Mouse (Mus musculus) frontal cortex, postnatal 10 days (tissue): ENCODE results near the gene Rasal2.
"Not testable (repeated sequence)": the region's sequence is repeated elsewhere in the genome, so short reads cannot be mapped to it uniquely, and the experiment has no call there.

ENCODE experiments used
- DNase-seq, 2 experiments: peaks; one replicate each; pipeline ENCODE4 v3.0.0; 2022; ENCODE audit warnings: low spot score in 2 of 2, mixed read lengths in 1 of 2

The Rasal2 gene

DNA sequence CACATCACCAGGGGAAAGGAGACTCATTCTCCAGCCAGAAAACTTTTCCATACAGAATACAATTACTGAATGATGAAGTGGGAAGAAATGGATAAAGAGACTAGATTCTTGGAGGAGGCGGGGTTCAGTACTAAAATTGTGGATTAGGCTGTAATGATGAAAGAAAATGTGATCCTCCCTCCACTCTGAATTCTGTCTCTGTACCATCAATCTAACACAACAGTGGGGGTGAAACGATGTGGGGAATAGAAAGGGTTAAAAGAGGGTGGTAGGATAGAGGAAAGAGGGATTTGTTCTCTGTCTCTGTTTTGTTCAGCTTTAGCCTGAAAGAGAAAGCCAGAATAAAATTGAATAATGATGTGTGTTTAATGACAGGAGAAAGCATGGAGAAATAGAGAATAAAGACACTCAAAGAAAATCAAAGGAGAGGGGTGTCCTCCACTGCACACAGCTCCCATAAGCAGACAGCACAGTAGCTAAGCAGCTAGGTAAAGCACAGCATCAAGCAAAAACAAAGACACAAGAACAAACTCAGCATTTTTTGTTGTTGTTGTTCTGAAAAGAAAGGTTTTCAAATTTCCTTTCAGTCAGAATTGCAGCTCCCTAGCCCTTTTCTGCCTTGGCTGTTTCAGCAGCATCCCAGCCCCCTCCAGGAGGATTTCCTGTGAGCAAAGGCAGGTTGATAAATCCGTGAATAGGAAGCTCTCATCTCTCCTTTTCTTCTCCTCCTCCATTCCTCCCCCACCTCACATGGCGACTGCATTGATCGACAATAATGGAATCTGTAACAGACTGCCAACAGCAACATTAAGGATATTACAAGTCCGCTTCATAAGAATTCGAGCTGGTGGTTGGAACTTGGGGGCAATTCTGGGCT lies 168.6 kb downstream of the Rasal2 start:
- DNase-seq, result peak in 1 of 2 experiments; percentile 21

DNA sequence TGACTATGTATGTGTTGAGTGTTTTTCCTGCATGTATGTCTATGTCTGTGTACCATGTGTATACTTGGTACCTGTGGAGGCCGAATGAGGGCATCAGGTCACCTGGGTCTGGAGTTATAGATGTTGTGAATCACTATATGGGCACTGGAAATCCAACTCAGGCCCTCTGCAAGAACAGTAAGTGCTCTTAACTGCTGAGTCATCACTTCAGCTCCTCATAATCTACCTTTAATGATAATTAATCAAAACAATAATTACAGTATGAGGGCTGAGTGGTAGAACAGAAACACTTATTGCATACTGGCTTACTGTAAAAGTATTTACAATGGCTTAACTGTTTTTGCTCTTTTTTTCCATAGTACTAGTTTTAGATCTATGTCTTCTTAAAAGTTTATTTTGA lies 172.7 kb downstream of the Rasal2 start:
- no peak for DNase-seq

- not testable (repeated sequence) for DNase-seq
Measured at GRCm38 (mm10) chr1:157236650-157237344, 175.6 kb downstream of the Rasal2 start.

DNA sequence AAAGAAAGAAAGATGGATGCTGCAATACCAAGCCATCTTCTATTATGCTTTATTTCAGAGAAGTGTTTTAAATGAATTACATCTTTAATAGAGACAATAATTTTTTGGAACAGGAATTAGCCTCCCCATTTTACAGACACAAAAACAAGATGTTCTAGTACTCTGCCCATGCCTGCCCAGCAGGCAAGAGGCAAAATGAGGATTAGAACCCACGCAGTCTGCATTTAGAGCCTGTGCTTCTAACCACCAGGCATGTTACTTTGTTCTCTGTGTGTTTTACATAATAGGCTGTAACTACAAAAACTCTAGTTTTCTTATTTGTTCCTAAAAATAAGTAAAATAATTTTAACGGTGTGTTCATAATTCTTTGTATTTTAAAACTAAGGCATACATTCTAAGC lies 178.9 kb downstream of the Rasal2 start:
- no peak for DNase-seq

DNA sequence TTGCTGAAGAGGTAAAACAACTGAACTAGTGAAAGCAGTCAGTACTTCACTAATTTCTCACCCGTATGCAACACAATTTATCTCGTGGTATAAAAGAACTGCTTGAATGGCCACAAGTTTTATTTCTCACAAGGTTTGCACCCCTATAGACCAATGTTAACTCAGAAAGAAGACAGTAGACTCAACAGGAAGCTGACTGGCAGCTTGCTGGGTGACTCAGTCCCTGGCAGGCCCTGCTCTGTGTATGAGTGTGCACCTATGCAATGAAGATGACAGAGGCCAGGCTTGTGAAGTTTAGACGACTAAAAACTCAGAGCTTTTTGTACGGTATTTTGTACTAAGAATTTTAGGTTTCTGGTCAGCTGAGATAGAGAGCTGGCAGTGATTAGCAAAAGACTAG lies 180.0 kb downstream of the Rasal2 start:
- no peak for DNase-seq

DNA sequence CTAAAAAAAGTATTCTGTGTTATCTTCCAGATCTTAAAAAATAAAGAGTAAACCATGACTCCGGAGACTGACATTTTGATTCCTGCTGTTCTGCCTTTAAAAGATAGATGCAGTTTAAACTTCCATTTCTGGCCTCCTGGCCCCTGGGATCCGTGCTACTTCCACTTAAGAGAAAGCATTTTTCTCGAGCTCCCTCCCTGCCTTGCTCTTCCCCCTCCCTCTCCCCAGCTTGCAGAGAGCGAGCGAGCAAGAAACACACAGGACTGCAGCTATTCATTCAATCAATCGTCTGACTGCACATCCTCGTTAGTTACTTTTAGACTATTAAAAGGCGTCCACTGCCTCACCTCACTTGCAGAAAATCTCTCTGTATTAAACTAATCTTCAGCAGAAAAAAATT lies 181.4 kb downstream of the Rasal2 start:
- DNase-seq, result peak in 1 of 2 experiments; percentile 26

- DNase-seq, result no peak
Measured at GRCm38 (mm10) chr1:157230386-157230785, 182.0 kb downstream of the Rasal2 start.

- DNase-seq, result no peak
Measured at GRCm38 (mm10) chr1:157225013-157225412, 187.4 kb downstream of the Rasal2 start.

DNA sequence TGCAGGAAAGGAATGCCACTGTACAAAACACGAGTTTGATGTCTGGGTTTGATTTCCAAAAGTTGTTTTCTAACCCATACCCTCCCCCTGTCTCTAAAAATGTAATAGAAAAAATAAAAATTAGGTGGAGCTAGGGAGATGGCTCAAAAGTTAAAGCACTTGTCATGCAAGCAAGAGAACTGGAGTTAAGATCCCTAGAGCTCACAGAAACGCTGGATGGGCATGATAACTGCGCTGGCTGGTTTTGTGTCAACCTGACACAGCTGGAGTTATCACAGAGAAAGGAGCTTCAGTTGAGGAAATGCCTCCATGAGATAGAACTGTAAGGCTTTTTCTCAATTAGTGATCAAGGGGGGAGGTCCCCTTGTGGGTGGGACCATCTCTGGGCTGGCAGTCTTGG lies 191.5 kb downstream of the Rasal2 start:
- no peak for DNase-seq

DNA sequence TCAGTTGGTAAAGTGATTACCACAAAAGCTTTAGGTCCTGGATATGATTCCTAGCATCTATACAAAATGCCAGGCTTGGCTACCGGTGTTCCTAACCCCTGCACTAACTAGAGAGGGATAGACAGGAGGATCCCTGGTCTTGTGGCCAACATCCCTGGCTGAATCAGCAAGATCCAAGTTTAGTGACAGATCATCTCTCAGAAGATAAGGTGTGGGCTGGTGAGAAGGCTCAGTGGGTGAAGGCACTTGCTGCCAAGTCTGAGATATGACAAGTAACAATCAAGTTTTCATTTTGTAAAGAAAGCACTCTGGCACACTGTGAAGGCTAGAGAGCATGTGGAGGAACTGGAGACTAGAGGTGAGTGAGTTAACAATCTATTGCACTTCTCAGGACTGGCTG lies 191.9 kb downstream of the Rasal2 start:
- no peak for DNase-seq

DNA sequence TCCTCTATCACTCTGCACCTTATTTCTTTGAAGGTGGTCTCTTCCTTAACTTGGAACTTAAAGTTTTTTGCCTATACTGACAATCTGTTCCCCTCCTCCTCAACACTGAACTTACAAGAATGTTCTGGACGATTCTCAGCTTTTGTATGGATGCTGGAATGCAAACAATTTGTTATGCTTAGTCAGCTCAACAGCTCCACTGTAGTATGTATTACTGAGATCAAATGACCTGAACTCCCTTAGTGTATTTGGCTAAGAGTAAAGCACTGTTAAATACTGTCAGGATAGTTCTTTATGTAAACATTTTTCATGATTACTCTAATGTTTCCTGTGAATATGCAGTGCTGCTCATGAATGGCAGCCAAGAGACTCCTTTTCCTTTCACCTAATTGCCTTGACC lies 203.6 kb downstream of the Rasal2 start:
- DNase-seq, result no peak

- no peak for DNase-seq
Measured at GRCm38 (mm10) chr1:157205685-157206084, 206.7 kb downstream of the Rasal2 start.

DNA sequence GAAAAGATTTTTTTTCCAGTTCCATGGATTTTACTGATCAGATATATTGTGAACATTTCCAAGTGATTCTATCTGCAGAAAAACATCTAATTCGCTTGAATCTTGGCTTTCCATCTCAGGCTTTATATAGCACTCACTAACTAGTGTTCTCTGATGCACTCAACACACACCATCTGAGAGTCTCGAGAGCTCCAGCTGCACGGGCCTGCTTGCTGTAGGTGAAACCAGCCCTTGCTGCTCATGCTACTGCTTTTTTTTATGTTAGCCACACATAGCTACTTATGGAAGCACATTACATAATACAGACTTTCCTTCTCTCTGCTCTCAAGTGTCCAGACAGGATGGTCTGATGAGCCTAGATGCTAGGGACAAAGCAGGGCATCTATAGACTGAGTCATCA lies 229.4 kb downstream of the Rasal2 start:
- DNase-seq, result peak in 1 of 2 experiments; percentile 34

DNA sequence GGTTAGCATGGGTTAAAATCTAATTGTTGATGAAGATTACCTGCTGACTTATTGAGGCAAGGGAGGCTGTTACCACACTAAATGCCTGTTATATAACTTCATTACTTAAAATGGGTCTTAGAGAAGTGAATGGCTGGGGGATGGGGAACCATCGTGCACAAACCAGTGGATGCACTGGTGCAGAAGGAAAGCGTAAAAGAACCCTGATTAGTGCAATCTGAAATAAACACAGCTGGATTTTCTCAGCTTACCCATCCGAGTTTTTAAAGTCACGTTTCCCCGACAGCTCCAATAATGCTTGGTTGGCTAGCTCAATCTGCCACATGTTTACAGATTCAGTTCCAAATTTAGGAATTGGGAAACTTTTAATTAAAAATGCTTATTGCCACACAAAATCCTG lies 230.0 kb downstream of the Rasal2 start:
- no peak for DNase-seq

GRCm38 (mm10) chr1:157181081-157181480 lies 231.3 kb downstream of the Rasal2 start:
- no peak for DNase-seq

- no peak for DNase-seq
Measured at GRCm38 (mm10) chr1:157178988-157179764, 233.2 kb downstream of the Rasal2 start.

DNA sequence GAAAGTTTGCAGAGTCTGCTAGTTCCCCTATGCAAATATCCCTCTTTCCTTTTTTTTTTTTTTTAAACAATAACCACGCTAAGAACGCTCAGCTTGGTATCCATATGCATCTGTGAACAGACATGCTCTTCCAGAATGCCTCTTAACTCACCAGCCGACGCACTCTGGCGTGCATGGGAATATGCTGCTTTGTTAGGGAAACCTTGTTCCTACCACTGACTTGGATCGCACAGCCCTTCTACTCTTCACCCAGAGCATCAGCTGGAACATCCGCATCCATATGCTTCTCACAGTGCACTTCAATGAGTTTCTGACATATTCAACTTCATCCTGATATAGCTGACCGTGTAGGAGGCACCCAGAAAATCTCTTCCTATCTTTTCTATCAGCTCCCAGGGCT lies 243.1 kb downstream of the Rasal2 start:
- DNase-seq, result no peak

- DNase-seq, result peak in 1 of 2 experiments; percentile 42
Measured at GRCm38 (mm10) chr1:157168891-157169290, 243.5 kb downstream of the Rasal2 start.

DNA sequence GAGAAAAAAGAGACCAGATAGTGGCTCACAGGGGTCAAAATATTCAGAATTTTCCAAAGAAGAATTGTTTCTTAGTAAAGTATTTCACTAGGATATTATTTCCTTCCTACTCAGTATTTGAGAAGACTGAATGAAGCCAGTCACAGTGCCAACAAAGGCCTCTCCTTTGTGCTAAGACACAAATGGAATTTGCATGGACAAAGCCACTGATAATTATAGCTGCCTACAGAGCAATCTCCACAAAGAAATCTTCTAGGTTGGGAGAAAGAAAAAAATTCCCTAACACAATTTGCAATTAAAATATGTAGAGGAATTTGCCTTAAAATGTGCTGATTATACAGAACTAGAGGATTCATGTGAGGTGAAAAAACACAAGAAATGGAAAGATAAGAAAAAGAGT lies 258.6 kb downstream of the Rasal2 start:
- DNase-seq, result no peak

- DNase-seq, result no peak
Measured at GRCm38 (mm10) chr1:157150107-157150506, 262.3 kb downstream of the Rasal2 start.

DNA sequence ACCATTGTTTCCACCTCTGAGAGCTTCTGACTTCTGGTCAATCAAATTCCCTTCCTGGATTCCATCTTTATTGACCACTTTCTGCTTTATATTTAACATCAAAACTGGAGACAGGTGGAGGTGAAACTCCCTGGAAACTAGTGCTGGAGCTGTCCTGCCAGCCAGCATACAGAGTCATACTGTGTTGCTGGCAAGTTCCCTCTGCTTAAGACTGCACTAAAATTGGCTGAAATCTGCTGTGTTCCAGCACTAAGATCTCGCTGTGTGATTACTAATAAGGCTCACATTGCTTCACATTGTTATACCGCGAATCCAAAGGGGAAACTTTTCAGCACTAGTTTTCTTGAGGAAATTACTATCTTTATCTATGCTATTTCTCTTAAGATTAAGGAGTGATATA lies 267.8 kb downstream of the Rasal2 start:
- no peak for DNase-seq

DNA sequence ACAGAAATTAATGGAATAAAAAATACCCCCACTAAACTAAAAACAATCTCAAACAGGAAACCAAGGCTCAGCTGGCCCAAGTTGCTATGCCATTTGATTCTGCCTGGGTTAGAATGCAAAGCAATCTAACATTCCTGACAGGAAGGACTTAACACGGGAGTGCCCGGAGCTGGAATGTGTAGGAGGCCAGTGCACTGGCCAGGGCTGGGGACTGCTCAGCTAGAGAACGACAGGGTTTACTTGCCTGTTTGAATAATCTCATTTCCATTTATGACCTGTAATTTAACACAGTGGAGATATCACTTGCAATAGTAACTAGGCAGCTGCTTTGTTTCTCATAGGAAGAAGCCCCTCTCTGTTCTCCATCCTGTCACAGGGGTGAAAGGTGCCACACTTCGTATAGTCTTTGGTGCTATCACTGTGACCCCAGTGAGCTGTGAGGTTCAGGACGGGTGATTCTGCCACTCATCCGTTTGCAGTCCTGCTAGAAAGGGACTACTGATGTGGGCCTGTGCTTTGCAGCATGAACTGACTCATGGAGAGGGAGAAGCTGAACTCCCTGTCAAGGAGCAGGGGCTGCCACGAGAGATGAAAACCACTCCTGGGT lies 269.0 kb downstream of the Rasal2 start:
- DNase-seq, result no peak
